Mouse (Mus musculus) ovary, postnatal 36 days (tissue): Measurements from ENCODE around the gene Gm1604a.
"Not testable (repeated sequence)": the region's sequence is repeated elsewhere in the genome, so short reads cannot be mapped to it uniquely, and the experiment has no call there.

Experiments
- DNase-seq: peaks from one replicate; pipeline ENCODE4 v3.0.0; 2022; ENCODE audit warnings: low spot score, mixed read lengths

Gm1604a gene

GRCm38 (mm10) chr17:7068997-7069539 is 43.7 kb downstream of the Gm1604a start:
- not testable (repeated sequence) for DNase-seq

- DNase-seq = not testable (repeated sequence)
Observed at GRCm38 (mm10) chr17:7069561-7070240, 44.3 kb downstream of the Gm1604a start.

- not testable (repeated sequence) for DNase-seq
Observed at GRCm38 (mm10) chr17:7074494-7074893, 49.1 kb downstream of the Gm1604a start.

- not testable (repeated sequence) for DNase-seq
Observed at GRCm38 (mm10) chr17:7075519-7075918, 50.2 kb downstream of the Gm1604a start.

GRCm38 (mm10) chr17:7079558-7079957 is 54.2 kb downstream of the Gm1604a start:
- DNase-seq = peak; percentile 29

GRCm38 (mm10) chr17:7084523-7084922 is 59.2 kb downstream of the Gm1604a start:
- not testable (repeated sequence) for DNase-seq

GRCm38 (mm10) chr17:7085469-7086168 is 60.3 kb downstream of the Gm1604a start:
- not testable (repeated sequence) for DNase-seq

GRCm38 (mm10) chr17:7086836-7087235 is 61.5 kb downstream of the Gm1604a start:
- DNase-seq = not testable (repeated sequence)

GRCm38 (mm10) chr17:7097835-7098519 is 72.6 kb downstream of the Gm1604a start:
- DNase-seq = not testable (repeated sequence)

- DNase-seq = not testable (repeated sequence)
Observed at GRCm38 (mm10) chr17:7099096-7099495, 73.7 kb downstream of the Gm1604a start.

- not testable (repeated sequence) for DNase-seq
Observed at GRCm38 (mm10) chr17:7102945-7103344, 77.6 kb downstream of the Gm1604a start.

- DNase-seq = not testable (repeated sequence)
Observed at GRCm38 (mm10) chr17:7111658-7112057, 86.3 kb downstream of the Gm1604a start.

- not testable (repeated sequence) for DNase-seq
Observed at GRCm38 (mm10) chr17:7116265-7116664, 90.9 kb downstream of the Gm1604a start.

GRCm38 (mm10) chr17:7120835-7121234 is 95.5 kb downstream of the Gm1604a start:
- DNase-seq = not testable (repeated sequence)

GRCm38 (mm10) chr17:7122554-7122953 is 97.2 kb downstream of the Gm1604a start:
- DNase-seq = not testable (repeated sequence)

GRCm38 (mm10) chr17:7126475-7126874 is 101.1 kb downstream of the Gm1604a start:
- not testable (repeated sequence) for DNase-seq

- not testable (repeated sequence) for DNase-seq
Observed at GRCm38 (mm10) chr17:7134002-7134401, 108.6 kb downstream of the Gm1604a start.

- DNase-seq = not testable (repeated sequence)
Observed at GRCm38 (mm10) chr17:7135277-7135676, 109.9 kb downstream of the Gm1604a start.
